Mouse (Mus musculus): ENCODE measurements around the gene Map4k2.

Map4k2 gene

DNA sequence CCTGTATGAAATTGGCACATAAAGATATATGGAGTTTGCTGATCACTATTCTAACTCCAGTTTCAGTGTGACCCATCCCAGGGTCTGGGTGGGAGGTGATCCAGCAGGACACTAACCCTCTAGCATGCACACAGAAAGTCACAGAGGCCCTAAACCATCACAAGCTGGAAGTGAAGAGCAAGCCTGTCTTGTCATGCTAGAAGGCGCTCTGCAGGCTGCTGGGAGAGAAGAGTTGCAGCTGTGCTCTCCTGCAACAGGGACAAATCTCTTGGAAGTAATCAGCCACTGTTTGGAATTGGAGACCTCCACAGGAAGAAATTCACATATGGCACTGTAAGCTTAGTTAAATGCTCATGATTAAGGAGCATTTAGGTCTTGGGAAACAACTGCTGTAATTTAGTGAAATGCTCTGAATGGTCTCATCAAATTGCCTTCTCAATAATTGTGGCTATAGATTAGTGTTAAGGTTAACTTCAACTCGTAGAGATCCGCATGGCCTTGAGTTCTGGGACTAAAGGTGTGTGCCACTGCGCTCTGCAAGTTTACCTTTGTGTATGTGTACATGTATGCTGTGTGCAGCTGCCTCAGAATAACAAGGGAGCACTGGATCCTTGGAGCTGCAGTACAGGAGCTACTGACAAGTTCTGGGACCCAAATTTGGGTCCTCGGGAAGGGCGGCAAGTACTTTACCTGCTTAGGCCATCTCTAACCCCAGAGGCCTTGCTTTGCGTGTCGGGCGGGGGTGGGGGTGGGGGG lies 39.7 kb downstream of the Map4k2 start:
- no peak for DNase-seq (ENCODE audit: low spot score)

DNA sequence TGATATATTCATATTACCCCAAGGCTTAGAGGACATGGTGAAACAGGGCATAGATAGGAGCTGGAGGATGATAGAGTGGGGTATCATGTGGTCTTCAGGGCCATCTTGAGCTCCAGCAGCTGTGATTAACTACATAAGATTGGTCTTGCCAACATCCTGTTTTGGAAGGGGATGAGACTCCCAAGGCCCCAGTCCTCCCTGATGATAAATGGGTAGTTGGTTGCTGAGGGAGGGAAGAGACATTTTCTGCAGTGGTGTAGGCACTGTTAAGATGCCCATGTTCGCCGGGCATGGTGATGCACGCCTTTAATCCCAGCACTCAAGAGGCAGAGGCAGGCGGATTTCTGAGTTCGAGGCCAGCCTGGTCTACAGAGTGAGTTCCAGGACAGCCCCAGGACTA lies 40.3 kb downstream of the Map4k2 start:
- no peak for DNase-seq (ENCODE audit: low spot score)

DNA sequence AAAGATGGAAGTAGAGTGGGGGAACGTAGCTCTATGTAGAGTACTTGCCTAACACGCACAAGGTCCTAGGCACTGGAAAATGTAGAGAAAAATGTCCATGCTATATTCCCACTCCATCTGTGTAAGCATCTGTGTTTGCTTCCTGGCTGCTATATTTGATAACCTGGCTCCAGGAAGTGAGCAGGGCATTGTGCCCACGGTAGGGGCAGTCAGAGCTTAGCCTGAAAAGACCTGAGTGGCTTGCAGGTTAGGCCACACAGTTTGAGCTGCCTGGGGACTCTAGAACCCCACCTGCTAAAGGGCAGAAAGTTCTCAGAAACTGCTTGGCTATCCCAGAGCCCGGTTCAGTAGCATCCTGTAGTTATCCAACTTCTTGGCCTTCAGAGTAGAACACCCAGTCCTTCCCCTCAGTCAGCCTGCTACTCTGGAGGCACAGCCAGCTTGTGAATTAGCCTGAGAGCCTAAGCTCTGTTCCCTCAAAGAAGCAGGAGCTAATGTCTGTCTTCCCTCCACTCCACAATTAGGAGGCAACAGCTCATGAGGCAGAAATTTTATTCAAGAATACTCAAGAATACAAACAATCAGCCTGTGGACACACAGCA lies 41.5 kb downstream of the Map4k2 start:
- no peak for DNase-seq (ENCODE audit: low spot score)

DNA sequence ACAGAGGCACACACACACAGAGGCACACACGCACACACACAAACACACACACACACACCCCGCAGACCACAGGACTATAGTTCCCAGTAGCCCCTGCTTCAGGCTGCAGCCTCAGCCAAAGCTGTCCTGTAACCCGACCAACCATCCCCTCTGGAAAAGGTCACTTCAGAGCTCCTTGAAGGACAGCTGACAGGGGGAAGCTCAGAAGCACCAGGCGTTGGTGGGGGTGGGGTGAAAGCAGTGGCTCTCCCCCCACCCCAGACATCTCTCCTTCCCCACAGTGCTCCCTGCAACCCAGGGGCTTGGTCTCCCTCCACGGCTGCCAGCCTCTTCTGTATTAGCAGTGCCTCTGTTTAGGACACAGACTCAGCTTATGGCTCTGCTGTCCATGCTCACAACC lies 42.5 kb downstream of the Map4k2 start:
- no peak for DNase-seq (ENCODE audit: low spot score)

- DNase-seq (ENCODE audit: low spot score): peak; percentile 66
Measured at GRCm38 (mm10) chr19:6384128-6384527, 43.2 kb downstream of the Map4k2 start, which contains the start of gene Pygm. TSS of gene Pygm (plus strand) at chr19:6384399.

DNA sequence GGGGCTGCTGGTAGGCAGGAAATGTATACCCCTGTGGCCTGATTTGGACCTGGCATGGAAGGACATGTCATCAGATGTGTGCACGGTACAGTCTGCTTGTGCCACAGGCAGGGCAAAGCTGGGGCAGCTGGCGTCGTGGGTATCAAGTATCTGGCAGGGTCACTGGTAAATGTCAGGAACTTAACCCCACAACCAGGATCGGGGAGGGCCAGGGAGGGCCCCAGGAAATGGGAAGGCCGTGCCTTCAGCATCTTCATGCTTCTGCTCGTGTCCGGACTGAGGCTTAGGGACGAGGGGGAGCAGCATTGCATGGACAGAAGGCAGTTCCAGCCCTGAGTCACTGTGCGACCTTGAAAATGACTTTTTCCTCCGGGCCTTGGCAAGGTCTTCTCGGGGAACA lies 44.0 kb downstream of the Map4k2 start:
- no peak for DNase-seq (ENCODE audit: low spot score)

- no peak for DNase-seq (ENCODE audit: low spot score)
Measured at GRCm38 (mm10) chr19:6385419-6385818, 44.5 kb downstream of the Map4k2 start.

- DNase-seq (ENCODE audit: low spot score): no peak
Measured at GRCm38 (mm10) chr19:6385821-6386220, 44.9 kb downstream of the Map4k2 start.

DNA sequence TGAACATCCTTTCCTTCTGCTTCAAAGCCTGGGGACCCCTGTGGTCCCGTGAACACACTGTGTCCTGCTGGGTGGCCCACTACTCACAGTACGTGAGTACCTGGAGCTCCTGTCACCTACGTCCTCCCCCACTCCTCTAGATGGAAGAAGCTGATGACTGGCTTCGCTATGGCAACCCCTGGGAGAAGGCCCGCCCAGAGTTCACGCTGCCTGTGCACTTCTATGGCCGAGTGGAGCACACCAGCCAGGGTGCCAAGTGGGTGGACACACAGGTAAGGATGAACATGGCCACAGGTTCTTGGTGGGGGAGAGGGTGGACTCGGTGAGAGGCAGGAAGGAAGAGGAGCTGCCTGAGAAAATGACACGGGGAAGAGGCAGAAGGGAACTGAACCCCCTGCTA lies 45.3 kb downstream of the Map4k2 start:
- no peak for DNase-seq (ENCODE audit: low spot score)

GRCm38 (mm10) chr19:6388006-6388405 lies 47.1 kb downstream of the Map4k2 start:
- DNase-seq (ENCODE audit: low spot score): no peak

DNA sequence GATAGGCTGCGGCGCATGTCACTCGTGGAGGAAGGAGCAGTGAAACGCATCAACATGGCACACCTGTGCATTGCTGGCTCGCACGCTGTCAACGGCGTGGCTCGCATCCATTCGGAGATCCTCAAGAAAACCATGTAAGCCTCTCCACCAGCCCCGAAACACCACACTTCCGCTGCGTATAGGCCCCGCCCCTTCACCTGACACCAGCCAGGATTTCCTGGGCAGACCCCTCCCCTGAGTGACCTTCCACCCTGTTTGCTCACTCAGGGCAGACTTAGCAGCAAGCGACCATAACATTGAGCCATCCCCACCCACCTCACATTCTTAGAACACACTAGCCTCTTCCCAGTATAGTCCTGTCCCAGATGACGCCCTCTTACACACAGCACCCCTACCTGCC lies 48.9 kb downstream of the Map4k2 start:
- peak; percentile 22 for DNase-seq (ENCODE audit: low spot score)

GRCm38 (mm10) chr19:6390251-6390650 lies 49.3 kb downstream of the Map4k2 start:
- DNase-seq (ENCODE audit: low spot score): no peak

DNA sequence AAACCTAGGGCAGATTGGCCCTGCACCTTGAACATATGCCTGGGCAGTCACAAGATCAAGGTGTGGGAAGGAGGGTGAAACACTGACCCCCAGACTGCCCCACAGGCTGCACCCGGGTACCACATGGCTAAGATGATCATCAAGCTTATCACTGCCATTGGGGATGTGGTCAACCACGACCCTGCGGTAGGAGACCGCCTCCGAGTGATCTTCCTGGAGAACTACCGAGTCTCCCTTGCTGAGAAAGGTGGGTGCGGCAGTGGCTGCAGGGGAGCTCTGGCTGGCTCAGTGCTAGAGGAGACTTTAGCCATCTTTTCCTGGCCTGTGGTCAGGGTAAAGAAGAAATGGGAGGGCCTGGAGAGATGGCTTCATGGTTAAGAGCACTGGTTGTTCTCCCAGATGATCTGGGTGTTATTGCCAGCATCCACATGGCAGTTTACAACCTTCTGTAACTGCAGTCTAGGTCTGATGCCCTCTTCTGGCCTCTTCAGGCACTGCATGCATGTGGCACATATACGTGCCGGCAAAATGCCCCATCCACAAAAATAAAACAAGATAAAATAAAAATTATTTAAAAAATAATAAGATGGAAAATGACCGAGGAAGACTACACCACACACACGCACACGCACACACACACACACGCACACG lies 51.9 kb downstream of the Map4k2 start:
- no peak for DNase-seq (ENCODE audit: low spot score)

DNA sequence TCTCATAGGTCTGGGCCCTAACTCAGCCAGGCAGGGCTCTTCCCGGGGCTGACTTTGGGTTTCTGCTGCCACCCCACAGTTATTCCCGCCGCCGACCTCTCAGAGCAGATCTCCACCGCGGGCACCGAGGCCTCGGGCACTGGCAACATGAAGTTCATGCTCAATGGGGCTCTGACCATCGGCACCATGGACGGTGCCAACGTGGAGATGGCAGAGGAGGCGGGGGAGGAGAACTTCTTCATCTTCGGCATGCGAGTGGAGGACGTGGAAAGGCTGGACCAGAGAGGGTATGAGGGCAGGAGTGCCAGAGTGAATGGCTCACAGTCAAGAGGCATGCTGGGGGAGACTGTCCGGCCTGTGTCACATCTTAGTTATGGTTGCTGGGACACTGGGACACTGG lies 52.7 kb downstream of the Map4k2 start:
- DNase-seq (ENCODE audit: low spot score): no peak

DNA sequence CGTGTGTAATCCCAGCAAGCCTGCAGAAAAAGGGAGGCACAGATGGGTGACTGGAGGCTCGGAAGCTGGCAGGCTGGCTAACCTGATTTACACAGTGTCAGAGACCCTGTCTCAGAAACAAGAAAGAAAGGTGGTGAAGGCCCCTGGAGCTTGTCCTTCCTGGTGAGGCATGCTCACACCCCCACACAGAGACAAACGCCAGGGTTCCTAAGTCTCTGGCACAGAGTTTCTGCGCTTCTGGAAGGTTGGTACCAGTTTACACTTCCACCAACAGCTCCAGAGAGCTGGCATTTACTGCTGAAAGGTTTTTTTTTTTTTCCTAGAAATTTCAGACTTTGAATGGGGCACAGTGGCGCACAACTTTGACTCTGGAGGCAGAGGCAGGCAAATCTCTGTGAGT lies 55.3 kb downstream of the Map4k2 start:
- no peak for DNase-seq (ENCODE audit: low spot score)

DNA sequence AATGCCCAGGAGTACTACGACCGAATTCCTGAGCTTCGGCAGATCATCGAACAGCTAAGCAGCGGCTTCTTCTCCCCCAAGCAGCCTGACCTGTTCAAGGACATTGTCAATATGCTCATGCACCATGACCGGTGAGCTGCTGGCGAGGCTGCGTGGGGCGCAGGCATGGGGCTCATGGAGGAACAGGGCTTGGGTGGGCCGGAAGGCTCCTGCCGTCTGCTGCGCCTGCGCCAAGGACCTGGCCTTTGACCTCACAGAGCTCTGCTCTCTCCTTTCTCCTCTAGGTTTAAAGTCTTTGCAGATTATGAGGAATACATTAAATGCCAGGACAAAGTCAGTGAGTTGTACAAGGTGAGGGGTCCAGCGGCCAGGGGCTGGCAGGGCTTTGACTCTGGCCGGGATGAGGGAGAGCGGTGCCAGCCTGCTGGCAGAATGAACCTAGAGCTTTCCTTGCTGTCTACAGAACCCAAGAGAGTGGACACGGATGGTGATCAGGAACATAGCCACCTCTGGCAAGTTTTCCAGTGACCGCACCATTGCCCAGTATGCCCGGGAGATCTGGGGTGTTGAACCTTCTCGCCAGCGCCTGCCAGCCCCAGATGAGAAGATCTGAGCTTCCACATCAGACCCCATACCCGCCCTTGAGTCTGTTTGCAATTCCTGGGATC lies 56.8 kb downstream of the Map4k2 start:
- DNase-seq (ENCODE audit: low spot score): no peak

GRCm38 (mm10) chr19:6398447-6399284 lies 57.7 kb downstream of the Map4k2 start:
- DNase-seq (ENCODE audit: low spot score): peak; percentile 80

DNA sequence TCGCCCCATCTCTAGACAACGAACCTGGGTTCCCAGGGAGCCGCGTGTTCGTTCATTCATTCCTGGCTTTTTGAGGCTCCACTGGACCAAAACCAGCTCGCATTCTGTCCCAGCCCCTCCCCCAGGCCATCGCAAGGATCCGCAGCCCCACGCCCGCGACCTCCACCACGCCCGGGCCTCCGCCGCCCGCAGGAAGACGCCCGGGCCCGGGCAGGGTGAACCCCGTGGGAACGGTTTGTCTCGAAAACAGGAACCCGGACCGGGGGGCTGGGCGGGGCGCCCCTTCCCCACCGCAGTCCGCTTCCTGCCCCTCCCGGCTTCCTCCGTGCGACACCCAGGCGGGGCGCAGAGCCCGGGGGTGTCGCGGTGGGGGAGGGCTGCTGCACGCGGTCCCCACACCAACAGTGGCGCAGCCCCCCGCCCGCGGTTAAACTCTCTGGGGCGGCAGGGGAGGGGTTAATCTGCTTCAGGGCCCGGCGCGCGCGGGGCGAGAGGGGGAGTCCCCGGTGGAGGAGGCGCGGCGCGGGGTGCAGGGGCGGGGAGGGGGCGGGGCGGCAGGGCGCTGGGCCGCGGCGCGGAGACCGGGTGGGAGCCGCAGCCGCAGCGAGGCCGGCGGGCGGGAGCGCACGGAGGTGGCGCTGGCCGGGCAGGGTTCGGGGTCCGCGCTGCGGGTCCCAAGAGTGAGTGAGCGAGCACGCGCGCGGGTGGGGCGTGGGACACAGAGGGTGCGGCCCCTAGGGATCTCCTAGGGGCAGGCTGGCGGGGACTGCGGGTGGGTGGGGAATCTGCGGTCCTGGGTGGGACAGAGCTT lies 58.6 kb downstream of the Map4k2 start, which contains the start of gene Rasgrp2:
Gene Rasgrp2, plus strand, starts transcription at position 56 of the 811 bp plus-strand sequence.
- peak; percentile 60 for DNase-seq (ENCODE audit: low spot score)

DNA sequence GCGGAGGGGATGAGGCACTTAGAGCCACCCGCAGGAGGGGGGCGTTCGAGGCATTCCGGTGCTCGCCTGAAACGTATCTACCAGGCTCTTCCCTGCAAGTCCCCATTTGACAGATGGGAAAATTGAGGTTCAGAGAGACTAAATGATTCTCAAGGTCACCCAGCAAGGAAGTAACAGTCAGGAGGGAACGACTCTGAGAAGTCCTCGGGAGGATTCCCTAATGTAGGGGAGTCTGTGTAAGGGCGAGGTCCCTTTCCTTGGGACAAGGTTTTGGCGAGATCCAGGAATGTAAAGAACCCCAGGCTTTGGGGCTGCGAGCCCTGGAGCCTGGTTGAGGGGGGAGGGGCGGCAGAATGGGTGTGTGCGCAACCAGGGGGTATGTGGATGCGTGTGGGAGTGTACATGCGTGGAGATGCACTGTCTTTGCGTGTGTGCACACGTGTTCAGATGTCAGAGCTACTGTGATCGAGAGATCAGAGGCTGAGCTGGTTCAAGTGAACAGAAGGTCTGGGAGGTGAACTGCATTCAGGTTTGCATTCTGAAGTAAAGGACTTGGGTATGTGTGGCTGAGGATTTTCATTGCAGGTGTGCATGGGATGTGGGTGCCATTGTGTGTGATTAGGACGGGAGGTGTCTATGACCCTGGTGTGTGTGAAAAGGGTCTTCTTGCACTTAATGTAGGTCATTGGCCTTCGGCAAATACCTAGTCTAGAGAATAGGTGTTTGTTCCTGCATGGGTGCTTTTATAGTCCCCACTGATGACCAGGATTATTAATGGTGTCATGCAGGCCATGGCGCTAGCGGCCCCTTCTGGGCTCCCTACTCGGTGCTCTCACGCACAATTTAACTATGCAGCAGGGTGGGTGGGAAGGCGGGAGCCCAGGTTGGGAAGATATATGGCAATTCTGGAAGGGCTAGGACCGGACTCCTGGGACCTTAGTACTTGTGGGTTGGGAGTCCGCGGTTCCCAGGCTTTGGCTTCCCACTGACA lies 59.5 kb downstream of the Map4k2 start:
- peak; percentile 32 for DNase-seq (ENCODE audit: low spot score)

All from retina, embryonic 14.5 days (tissue).